Mouse (Mus musculus) forebrain, embryonic 13.5 days (tissue): ENCODE measurements at regions not wholly inside any gene's neighbourhood (a gene's known extent, or its start where the extent isn't known, plus 50 kb on each side); places are given as distances from the start of the nearest gene placed in this dataset.
A peak's percentile ranks its signal among the peaks of the same experiment; 100 is the strongest.

Experiments
- ATAC-seq: fragments of 200-750 bp; cut with Nextera tagmentation; 2 replicates; pipeline ENCODE4 v1.8.0; 2017
- H3K27ac ChIP-seq: fragments of 300-500 bp; sonication (generic); 2 replicates; pipeline ENCODE4 v1.5.1; 2015; ENCODE audit warnings: inconsistent platforms, mild to moderate bottlenecking, moderate library complexity
- H3K27me3 ChIP-seq: fragments of 300-500 bp; sonication (generic); 2 replicates; pipeline ENCODE4 v1.6.1; 2015; ENCODE audit warnings: mild to moderate bottlenecking, inconsistent platforms
- H3K36me3 ChIP-seq: fragments of 300-500 bp; sonication (generic); 2 replicates; pipeline ENCODE4 v1.6.1; 2015; ENCODE audit warnings: mild to moderate bottlenecking, inconsistent platforms; ENCODE audit not compliant: poor library complexity, severe bottlenecking
- H3K4me1 ChIP-seq: fragments of 300-500 bp; sonication (generic); 2 replicates; pipeline ENCODE4 v1.6.1; 2015; ENCODE audit warnings: inconsistent platforms
- H3K4me2 ChIP-seq: fragments of 300-500 bp; sonication (generic); 2 replicates; pipeline ENCODE4 v1.6.1; 2015; ENCODE audit warnings: inconsistent platforms, mild to moderate bottlenecking, moderate library complexity
- H3K4me3 ChIP-seq: fragments of 300-500 bp; sonication (generic); 2 replicates; pipeline ENCODE4 v1.5.1; 2015; ENCODE audit warnings: mild to moderate bottlenecking, inconsistent platforms
- H3K9ac ChIP-seq: fragments of 300-500 bp; sonication (generic); 2 replicates; pipeline ENCODE4 v1.6.1; 2015; ENCODE audit warnings: mild to moderate bottlenecking, inconsistent platforms
- H3K9me3 ChIP-seq: fragments of 300-500 bp; sonication (generic); replicated peaks from 2 replicates; pipeline ENCODE4 v1.6.1; 2016; ENCODE audit warnings: inconsistent platforms
- WGBS: fragments of 180-500 bp; shearing (Covaris S2); methylation state at CpG from one replicate; pipeline ENCODE4 v1.1.7; 2015; 5-methylcytosine and 5-hydroxymethylcytosine counted together

DNA sequence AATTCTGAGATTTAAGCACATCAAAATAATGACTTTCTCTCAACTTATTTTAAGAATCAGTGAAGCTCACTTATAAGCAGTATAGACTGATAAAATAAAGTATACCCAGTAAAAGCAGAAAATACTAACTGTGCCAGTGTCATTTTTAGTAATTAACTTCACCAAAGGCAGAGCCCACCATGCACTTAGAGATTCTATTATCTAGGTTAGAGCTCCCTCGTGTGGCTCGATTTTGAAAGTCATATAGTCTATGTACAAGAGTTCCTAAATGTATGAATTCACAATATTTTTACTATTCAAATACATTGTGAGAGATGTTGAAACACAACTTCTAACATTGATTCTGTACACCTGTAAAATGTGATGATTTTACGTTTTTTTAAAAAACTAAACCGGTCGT is 589.3 kb downstream of the Kcnj3 start:
- H3K4me2 ChIP-seq, result no peak overlapping the region
- peak; percentile 96 for ATAC-seq
- 9% methylated on average over 5 of the region's 5 CpGs for WGBS
- H3K9ac ChIP-seq, result no peak overlapping the region
- no peaks in the 10 kb centered on the region for H3K27me3 ChIP-seq
- no peaks in the 10 kb centered on the region for H3K4me1 ChIP-seq
- H3K9me3 ChIP-seq, result no peaks in the 10 kb centered on the region
- H3K36me3 ChIP-seq, result no peaks in the 10 kb centered on the region
- H3K4me3 ChIP-seq, result no peak overlapping the region
- H3K27ac ChIP-seq, result no peak overlapping the region

DNA sequence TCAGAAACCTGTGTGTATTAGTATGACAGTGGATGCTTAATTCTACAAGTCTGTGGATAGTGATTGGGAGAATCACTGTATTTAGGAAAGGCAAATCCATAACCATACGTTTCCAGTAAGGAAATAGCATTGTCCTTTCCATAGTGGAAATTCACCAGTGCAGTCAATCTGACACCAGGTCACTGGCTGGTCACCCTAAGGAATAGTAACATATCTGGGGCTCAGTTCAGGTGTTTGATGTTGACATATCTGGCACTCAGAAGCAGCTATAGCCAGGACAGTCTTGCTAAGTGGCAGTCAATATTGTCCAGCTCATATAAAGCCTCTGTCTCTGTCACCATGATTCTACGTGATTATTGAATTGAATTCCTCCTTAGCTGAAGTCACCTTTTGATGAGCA is 593.2 kb downstream of the Kcnj3 start:
- Histone ChIP-seq H3K27ac (no peak overlapping the region), H3K27me3 (no peaks in the 10 kb centered on the region), H3K36me3 (no peaks in the 10 kb centered on the region), H3K4me3 (no peak overlapping the region), H3K4me1 (no peaks in the 10 kb centered on the region), H3K9ac (no peak overlapping the region), H3K4me2 (no peak overlapping the region), H3K9me3 (no peaks in the 10 kb centered on the region)
- no peak for ATAC-seq
- 82% methylated on average over 2 of the region's 2 CpGs for WGBS
